Mouse (Mus musculus): ENCODE data around the gene Tspan4.

DNA sequence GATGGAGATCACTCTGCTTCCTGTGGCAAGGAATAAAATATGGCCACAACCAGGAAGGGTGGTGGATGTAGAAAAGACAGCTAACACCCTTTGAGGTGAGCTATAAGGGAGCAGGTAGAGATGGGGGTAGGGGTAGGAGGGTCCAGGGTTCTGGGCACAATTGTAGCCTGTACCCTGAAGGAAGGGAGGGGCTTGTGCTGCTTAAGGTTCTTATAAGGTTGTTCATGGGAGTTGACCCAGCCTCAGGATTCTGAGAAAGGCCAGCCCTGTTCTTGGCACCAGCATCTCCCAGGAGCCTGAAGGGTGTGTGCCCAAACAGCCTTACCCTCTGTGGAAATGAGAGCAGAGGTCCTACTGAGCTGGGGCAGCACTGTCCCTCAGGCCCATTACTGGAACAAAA, 23.1 kb upstream of the Tspan4 start:
- no peak for TF ChIP-seq EP300 (IDR thresholded peaks at IDR 0.05; ENCODE audit: low read depth)
- no peak for TF ChIP-seq CTCF (IDR thresholded peaks at IDR 0.05; ENCODE audit: low read depth)
